Mouse (Mus musculus) heart, adult 8-10 months (tissue): ENCODE measurements around the gene Akap8. TPM values are rescaled to one million over a fixed set of nuclear protein-coding genes. Genes with fewer than 3 reads are reported as not detected.
A peak's percentile ranks its signal among the peaks of the same experiment; 100 is the strongest.

Experiments
- DNase-seq: peaks from one replicate; pipeline ENCODE4 v3.0.0; 2022; ENCODE audit warnings: low spot score
- total RNA-seq, 4 experiments: library from RNA; stranded (reverse); gene quantifications; 2 replicates each; pipeline ENCODE4 v1.2.4; 2022

Gene Akap8
- 10 to 100 TPM; 34.6 to 51.5 (median 44.6) TPM for total RNA-seq

DNA sequence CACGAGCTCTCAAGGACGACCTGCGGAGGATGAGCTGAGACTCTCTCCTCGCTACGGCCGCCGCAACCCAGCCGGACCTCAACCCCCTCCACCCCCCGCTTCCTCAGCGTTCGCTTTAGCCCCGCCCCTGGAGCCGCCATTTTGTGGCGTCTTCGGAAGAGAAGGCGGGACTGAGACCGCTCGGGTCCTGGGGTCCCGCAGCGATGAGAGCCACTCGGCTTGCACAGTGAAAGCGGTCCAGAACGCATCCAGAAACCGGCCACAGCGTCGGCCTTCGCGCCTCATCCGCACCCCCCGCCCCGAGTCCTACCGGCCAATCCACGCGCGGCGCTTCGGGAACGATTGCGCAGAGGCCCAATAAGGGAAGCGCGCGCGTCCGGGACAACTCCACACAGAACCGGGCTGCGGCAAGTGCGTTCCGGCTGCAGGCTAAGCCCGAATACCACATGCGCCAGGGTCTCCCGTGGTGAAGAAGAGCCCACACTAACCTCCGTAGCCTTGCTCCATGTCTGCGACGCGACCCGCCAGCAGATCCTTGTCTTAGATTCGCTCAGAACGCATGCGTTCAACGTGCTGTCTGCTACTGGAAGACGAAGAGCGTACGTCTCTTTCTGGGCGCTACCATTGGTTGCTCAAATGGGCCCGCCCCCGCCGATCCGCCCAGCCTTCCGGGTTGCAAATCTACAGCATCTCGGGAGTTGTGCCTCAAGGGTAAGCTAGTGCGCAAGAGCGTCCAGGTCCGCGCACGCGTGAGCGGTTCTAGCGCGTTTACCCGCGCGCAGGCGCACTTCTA, at the start of gene Akap8:
TSS of gene Akap8 (minus strand) at position 642 of the 793 bp plus-strand sequence.
- DNase-seq, result peak; percentile 98

DNA sequence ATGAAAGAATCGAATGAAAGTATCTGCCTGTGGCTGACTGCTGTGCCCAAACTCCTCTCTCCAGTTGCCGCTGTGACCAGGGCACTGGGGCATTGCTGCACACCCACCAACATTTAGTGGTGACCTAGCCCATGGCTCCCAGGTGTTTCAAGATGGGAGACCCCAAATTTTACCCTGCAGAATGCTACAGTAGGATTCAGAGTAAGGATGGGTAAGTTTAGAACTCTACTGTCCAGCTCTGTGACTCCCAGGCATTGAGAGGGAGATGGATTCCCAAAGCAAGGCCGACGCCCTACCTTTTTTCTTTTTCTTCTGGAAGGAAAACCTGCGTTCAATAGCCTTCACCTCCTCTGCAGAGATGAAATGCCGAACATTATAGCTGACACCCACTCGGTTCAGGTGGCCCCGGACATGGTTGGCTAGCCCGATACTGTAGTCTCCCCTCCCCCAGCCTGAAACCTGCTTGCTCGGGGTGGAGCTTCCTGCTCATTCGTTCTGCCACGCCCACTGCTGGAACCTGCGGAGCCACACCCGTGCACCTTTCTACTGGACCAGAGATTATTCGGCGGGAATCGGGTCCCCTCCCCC, 48.0 kb upstream of the Akap8 start:
- DNase-seq, result no peak

DNA sequence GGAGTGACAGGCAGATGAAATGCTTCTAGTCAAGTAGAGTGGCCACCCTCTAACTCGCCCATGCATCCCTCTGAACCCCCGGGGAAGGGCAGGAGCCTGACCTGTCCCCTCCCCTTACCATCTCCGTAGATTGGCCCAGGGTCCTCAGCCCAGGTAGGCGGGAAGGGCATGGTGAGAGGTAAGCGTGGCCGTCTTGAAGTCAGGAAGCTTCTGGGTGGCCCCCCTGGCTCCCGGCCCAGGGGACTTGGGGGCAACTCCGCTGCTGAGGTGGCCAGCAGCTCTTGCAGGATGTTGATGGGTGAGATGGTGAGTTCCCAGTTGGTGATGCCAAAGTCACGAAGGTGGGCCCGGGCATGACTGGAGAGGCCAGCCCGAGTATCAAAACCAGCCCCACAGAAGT, 46.7 kb upstream of the Akap8 start:
- no peak for DNase-seq

DNA sequence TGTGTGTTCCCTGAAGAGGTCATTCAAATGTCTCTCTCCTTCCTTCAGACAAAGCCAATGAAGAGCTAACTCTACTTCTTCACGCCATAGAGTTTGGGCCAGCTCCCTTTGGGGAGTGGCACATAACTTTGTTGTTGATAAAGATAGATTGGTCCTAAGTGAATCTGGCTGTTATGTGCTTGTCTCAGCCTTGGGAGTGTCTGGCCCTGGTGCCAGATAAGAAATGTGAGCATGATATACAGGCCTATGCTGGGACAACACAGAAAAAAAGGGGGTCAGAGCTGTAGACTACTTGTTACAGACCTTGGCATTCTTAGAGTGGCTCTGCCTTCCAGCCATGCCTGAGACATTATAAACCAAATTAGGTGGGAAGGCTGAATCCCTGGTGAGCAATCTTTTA, 44.3 kb upstream of the Akap8 start:
- no peak for DNase-seq

DNA sequence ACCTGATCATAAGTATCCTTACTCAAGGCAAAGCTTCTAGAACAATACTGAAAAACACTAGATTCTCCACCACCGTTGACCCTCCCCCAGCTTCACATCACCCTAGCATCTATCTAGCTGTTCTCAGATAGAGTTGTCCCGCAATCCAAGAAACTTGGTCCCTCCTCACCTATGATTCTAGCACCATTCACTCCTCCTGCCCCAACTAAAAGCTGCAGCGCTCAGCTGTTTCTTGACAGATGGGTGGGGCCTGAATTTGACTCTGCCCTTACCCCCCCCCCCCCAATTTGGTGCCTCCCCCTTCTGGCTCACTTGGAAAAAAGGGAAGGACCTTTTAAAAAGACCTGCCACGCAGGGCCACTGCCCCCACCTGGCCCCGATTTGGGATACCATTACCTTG, 43.8 kb upstream of the Akap8 start:
- no peak for DNase-seq

DNA sequence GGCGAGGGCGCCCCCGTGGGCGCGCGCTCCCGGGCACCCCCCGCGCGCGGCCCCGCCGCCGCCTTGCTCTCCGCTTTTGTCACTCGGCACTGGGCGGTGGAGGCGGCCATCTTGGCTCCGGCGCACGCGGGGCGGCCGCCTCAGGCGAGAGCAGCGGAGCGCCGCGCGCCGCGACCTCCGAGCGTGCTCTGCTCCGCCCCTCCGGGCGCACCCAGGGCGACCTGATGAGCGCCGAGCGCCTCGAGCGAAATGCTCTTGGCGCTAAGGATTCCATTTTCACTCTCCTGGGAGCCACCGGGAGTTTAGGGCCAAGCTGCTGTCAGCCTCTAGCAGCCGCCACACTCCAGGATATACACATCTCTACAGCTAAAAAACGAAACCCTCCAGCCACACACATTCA, 43.3 kb upstream of the Akap8 start:
- peak; percentile 88 for DNase-seq

DNA sequence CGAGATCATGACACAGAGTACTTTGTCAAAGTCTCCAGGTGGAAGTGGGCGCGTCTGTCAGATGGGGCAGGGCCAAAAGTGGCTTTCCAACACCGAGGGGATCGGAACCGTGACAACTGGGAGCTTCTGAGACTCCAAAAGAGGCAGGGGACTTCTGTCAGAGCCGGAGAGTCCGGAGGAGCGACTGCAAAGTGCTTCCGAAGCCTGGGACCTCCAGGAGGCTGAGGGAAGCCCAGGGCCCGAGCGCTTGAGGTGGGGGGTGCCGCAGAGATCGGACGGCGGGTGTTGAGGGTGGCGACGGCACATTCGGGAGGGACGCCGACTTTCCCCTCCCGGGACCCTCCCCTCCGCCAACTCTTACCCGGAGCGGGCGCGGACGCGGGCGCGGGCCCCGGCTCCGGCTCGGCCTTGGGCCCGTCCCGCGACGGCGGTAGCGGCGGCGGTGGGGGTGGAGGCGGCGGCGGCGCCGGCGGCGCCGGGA, 42.8 kb upstream of the Akap8 start:
- DNase-seq, result no peak

DNA sequence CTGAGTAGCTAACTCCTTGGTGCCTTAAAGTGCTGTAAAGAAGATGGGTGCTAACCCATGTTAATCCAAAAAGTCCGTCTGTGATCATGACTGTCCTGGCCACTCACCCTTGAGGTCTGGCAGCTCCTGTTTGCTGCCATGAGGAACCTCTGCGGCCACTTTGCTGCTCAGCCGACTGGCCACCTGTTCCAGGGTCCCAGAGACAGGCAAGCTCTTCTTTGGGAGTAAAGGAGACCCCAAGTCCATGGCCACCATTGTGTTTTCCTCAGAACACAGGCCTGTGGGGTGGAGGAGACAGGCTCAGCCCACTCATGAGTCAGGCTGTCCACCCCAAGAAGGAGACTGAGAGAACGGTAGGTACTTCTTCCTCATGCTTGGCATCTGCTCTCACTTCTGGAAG, 41.6 kb upstream of the Akap8 start:
- no peak for DNase-seq

DNA sequence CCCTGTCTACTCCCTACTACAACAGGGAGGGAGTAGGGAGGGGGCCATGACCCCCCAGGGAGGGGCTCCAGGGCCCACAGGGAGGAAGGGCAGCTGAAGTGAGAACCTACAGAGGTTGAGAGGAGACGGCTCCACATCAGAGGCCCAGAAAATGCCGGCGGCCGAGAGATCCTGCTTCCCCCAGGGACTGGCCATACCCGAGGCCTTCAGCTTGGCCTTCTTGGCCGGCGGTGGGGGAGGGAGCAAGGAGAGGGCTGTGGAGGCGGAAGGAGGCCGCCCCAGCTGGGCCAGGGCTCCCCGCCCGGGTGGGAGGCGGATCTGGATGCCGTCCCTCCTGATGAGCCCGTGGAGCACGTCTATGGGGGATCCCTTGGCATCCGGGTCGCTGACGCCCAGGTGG, 38.9 kb upstream of the Akap8 start:
- DNase-seq, result no peak

DNA sequence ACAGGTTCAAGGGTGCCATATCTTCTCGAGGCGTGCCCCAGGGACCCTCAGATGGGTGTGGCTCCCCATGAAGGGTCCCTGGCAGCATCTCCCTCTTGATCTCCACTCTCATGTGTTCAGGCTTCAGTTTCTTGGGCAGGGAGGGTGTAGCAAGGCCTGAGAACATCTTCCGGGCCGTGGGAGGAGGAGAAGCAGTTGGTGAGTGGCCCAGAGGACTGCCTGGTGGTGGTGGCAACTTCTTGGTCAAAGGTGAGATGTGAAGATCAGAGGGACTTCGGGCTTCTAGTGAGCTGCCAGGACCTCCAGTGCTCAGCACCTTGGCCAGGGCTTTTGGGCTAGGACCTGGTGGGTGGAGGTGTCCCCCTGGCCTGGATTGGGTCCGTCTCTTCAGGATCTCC, 37.9 kb upstream of the Akap8 start:
- DNase-seq, result no peak

DNA sequence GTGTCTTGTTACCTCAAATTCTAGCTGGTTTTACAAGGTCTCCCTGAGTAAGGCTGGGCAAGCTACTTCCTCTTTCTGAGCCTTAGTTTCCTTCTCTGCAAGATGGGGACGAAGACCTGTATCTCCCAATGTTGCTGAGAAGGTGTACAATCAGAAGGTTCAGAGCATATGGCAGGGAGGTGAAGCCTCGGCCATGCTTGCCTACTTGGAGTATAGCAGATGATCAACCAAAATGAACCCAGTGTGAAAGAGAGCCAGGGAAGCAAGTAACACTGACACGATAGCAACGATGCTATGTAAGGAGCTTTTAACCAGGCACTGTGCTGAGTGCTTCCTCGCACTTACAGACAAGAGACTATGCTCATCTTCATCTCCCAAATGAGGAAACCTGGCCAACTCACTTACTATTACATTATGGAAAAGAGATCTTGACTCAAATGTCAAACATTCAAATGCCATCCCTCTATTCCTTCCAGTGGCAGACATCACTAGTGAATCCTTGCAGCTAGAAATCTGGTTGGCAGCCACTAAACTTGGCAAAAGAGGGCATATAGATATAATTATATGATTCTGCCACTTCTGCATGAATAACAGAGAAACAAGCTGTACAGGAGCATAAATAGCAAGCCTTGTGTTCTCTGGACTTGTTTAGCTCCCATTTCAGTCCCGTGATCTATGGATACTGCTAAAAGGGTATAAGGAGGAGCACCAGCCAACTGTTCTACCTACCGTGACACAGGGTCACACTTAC, 37.3 kb upstream of the Akap8 start:
- DNase-seq, result no peak

DNA sequence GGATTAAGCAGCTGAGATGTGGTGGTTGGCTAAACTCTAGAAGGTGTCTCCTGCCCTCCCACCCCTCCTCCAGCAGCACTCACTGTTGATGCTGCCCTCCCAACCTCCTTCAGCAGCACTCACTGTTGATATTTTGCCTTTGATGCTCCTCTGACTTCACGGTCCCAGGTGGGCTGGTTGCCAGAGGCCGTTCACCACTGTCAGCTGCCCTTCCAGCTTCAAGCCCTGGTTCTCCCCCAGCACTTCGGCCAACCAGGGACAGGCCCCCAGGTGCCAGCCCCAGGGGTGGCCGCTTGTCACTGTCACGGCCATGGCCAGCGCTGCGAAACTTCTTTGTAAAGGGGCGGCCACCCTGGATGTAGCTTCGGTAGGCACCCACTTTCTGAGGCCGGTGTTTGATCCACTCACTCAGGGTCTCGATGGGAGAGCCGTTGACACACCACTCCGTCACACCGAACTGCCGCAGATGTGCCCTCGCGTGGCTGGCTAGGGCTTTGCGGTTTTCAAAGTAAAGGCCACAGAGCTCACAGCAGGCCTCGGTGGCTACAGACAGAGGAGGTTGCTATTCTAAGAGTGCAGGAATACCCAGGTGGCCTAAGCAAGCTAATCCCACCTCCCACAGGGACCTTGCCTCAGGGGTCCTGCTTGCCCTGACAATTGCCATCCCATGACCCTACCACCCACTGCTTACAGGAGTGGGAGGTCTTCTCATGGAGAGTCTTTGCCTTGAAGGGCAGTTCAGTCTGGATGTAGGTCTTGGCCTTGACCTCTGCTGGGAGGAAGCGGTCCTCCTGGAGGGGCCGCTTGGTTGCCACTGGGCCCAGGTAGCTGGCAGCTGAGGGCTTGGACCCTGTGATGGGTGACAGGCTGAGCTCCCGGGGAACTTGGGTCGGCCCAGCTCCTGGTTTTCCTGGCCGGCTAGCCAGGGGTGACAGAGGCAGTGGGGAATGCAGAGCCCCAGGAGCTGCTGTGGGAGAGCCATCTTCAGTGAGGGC, 36.0 kb upstream of the Akap8 start:
- DNase-seq, result no peak

DNA sequence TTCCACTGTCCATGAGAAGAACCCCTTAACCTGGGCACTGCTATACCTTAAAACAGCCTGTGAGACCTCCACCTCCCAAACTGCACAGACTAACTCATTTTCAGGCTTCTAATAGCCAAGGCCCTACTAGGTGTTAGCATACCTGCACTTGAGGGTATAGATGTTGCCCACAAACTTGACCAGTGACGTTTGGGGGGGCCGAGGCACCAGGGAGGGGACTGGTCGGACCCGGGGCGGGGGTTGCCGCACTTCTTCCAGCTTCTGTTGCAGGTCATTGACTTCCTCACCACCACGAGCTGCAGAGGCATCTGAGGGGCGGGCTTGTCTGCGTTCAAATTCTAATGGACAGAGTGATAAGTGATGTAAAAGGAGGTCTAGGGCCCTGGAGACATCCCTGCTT, 35.2 kb upstream of the Akap8 start:
- no peak for DNase-seq

DNA sequence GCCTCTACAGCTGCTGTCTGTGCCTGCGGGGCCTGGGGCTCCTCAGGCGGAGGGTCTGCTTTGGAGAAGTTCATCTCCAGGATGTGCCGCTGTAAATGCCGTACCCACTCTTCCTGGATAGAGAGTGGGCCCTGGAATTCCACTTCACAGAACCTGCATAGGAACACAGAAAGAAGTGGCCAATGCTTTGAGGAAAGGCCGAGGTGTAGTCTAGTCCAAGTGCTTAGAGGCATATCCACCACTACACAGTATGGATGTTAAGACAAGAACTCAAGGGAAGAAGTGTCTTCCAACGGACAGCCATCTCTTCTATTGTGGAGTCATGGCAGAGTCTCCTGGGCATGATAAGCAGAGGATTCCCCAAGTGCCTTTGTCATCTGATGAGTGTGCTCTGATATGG, 34.0 kb upstream of the Akap8 start:
- DNase-seq, result no peak

DNA sequence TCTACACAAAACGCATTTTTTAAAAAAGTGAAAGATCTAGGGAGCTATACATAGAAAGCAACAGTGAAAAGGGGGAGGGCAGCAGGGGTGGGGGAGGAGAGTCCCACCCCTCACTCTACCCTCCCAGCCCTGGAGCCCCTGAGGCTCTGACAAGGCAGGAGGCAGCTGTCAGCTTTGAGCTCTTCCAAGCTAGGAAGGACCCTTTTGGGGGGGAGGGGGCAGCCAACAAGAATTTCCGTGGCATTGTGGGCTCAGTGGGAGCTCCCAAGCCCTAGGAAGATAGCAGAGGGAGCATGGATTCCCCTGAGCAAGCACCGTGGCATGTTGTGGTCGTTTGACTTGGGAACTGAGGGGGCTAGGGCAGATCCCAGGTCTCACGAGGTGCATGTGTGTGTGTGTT, 33.2 kb upstream of the Akap8 start:
- DNase-seq, result no peak

DNA sequence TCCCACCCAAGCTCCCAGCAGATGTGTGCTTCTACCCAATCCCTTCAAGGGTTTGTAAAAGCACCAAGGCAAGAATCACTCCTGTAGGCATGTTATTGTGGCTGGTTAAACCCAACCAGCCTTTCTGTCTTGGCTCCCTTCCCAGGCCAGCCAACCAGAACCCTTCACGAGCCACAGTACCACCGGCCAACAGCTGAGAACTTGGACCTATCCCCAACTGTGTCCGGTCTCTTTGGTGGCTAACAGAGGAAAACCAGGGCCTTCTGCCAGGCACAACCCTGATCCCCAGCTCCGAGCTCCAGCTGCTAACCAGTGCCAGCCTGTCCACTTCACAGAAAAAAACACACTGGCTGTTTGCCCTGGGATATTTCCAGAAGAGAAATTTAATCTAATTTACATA, 32.7 kb upstream of the Akap8 start:
- peak; percentile 65 for DNase-seq

DNA sequence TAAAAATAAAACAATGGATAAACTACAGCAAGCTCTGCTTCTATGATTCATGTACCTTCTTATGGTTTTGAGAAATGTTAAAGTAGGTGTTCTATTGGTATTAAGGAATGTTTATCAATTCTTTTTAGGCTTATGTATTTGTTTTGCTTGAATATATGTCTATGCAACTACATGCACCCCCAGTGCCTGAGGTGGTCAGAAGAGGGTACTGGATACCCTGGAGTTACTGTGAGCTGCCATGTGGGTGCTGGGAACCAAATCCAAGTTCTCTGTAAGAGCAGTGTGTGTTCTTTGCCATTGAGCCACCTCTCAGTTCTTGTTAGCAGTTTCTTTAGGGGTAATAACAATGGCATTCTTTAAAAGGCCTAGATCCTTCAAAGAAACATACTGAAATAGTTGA, 30.7 kb upstream of the Akap8 start:
- no peak for DNase-seq

DNA sequence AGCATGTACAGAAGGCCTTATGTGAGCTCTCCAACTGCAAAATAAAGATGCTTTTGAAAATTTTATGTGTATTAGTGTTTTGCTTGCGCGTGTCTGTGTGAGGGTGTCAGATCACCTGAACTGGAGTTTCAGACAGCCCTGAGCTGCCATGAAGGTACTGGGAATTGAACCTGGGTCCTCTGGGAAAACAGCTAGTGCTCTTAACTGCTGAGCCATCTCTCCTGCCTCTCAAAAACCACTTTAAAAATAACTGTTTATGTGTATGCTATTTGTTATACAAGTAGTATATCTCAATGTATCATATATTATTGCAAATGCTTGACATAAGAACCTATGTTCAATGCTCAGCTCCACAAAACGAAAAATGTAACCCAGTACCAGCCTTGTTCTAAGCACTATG, 30.2 kb upstream of the Akap8 start:
- no peak for DNase-seq

DNA sequence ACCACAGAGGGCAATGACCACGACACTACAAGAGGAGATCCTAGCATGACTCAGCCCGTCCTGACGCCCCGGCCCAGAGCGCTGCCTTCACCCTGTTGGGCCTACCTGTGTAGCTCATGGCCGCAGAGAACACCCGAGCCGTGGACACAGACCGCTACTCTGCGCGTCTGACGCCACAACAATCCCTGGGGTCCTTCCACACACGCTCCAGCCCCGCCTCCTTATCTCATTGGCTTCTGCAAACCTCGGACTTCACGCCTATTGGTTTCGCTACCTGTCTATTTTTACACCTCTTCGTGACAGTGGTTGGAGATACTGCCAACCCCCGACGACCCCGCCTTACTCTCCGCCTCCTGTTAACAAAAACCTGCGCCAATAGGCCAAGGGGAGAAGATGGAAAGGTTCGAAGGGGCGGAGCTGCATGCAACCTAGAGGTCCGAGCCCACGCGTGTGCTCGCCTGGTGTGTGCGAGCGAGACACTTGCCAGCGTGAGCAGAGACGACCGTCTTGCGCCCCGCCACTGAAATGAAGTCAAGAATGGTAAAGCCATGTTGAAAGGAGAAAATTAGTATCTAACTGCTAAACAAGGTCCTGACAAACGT, 29.4 kb upstream of the Akap8 start, which contains the start of gene Akap8l:
TSS of gene Akap8l (minus strand) at position 226 of the 602 bp plus-strand sequence.
- peak; percentile 100 for DNase-seq

DNA sequence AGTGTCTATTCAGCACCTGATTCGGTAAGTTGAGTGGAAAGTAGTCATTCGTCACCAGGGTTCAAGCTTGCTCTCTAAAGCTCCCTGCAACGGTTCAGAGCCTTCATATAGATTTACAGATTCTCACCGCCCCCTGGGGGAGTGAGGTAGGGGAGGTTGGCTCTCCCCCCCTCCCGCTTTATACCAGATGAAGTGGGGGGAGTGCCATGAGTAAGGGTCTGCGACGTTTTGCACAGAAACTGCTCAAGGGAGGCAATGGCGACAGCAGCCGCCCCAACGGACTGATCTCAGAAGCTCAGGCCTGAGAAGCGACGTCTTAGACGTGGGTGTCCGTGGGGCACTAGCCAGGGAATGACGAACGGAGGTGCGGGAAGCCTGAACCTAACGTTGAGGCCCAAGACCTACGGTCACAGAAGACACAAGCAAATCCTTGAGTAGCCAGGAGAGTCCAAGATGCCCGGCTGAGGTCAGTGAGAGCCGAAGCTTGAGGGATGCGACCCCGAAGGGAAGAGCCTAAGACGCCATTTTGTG, 28.9 kb upstream of the Akap8 start:
- DNase-seq, result no peak
